Mouse (Mus musculus): ENCODE measurements around the gene Phf24.

DNA sequence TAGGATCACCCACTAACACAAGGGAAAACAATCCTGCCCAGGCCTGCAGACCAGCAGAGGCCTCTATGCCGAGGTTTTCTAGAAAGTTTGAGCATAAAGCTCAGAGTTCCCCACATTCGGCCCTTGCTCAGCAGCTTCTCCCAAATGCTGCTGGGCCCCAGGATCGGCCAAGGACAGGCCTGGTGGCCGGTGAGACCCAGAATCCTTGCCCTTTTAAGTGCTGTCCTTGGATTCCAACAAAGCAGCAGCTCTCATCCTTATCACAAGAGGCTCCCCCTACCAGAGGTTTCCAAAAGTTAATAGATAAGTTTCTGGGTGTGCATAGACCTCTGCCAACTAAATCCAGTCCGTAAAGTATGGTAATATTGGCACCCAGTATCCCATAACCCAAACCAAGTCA lies 57.4 kb downstream of the Phf24 start:
- TF ChIP-seq CTCF (IDR thresholded peaks at IDR 0.05; ENCODE audit: extremely low read depth, insufficient read length, insufficient replicate concordance, low read depth, low read length) (no peak), POLR2A (IDR thresholded peaks at IDR 0.05; ENCODE audit: low read depth, low read length) (no peak)
